Mouse (Mus musculus) heart, postnatal 0 days (tissue): ENCODE data around the gene Btd.

Source experiments
- CTCF ChIP-seq: IDR thresholded peaks from 2 replicates; pipeline ENCODE4 v1.5.1; 2016; ENCODE audit warnings: antibody characterized with exemption, control low read depth, low read depth
- EP300 ChIP-seq: IDR thresholded peaks from 2 replicates; pipeline ENCODE4 v1.6.1; 2016; ENCODE audit warnings: antibody characterized with exemption, low read depth

DNA sequence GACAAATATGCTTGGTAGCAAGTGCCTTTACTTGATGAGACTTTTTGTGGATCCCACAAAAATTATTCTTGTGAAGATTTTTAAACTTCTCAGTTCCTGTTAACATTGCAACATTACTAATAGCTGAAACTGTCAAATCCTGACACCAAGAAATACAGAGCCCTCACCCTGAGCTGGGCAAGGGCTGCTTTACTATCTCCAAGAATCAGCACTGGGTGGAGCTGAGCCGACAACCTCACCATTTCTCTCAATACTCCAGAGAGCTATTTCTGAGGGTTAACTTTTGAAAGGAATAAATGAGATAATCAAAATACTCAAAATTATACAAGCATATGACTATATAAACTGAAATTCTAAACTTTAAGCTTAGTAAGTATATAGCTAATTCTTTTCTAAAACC lies 68.5 kb downstream of the Btd start:
- TF ChIP-seq CTCF: no peak
- no peak for TF ChIP-seq EP300
